Mouse (Mus musculus): ENCODE data around the gene Fchsd2.

DNA sequence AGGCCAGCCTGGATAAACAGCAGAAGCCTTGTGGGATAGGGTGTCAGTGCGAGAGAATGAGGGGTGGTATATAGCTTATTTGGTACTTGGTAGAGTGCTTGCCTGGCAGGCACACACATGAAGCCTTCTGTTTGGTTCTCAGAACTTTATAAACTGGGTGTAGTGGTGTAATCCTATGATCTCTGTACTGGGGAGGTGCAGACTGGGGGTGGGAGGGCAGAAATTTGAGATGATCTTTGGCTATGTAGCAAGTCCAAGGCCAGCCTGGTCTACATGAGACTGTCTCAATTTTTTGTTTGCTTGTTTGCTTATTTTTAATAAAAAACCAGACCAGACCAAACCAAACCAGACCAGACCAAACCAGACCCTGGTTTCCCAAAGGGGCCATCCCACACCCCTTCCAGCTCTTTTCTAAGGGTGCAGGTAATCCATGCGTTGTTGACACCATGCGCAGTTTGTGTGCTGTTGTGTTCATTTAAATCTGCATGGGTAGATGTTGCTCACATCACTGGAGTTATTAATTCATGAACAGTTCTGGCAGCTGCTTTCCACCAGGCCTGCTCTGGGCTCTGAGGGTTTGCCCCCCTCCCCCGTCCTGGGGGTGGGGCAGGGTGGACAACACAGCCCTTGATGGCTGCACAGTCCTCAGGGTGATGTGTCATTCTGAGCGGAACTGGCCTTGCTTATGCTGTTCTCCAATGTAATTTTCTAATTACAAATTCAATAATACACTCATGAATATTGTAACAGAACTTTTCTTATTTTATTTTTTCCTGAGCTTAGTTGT lies 239.6 kb downstream of the Fchsd2 start:
- no peak for TF ChIP-seq CTCF (IDR thresholded peaks at IDR 0.05; ENCODE audit: borderline replicate concordance, extremely low read depth, insufficient read depth, insufficient read length)
- no peak for TF ChIP-seq POLR2A (IDR thresholded peaks at IDR 0.05; ENCODE audit: borderline replicate concordance, extremely low read depth, insufficient read depth, insufficient read length, poor library complexity, severe bottlenecking)

Data from brain, embryonic 14.5 days (tissue).